Comparison of ENCODE assay signal across 20 mouse cellular contexts in genomic region chr1:160292058-160292457, GRCm38 (mm10).
A peak's percentile ranks its signal among the peaks of the same experiment; 100 is the strongest.
DNase-seq lines count a peak whose midpoint lies in the region; ATAC-seq and TF ChIP-seq lines count a peak whose summit lies in the region.
"Had no signal": no experiment of that assay in that cellular context is flagged by ENCODE, and none has a peak within 500 bp of the region (broad histone marks: within the 10 kb centered on the region; RNA-seq: fewer than 3 reads in every experiment).

No protein-coding gene starts in this region.

- no peak overlapping the region for H3K4me3 ChIP-seq in layer of hippocampus, adult 2 months
- no peak overlapping the region for H3K4me3 ChIP-seq in lung, postnatal 0 days (ENCODE audit: low read depth, low read length)
- H3K4me3 ChIP-seq: embryonic facial prominence, embryonic 12.5 days; hindbrain, embryonic 10.5 days; midbrain, embryonic 12.5 days had no signal

- H3K4me2 ChIP-seq in lung, postnatal 0 days (replicated peaks; ENCODE audit: low read depth, low read length): no peak overlapping the region
- H3K4me2 ChIP-seq: embryonic facial prominence, embryonic 12.5 days; heart, embryonic 11.5 days; midbrain, embryonic 12.5 days had no signal

- H3K4me1 ChIP-seq in lung, postnatal 0 days (ENCODE audit: insufficient read depth, low read depth, low read length): peaks cover 4% of the 10 kb centered on the region

- no peaks in the 10 kb centered on the region for H3K9me3 ChIP-seq in lung, postnatal 0 days (ENCODE audit: low read length)
- H3K9me3 ChIP-seq: embryonic facial prominence, embryonic 12.5 days; hindbrain, embryonic 10.5 days; midbrain, embryonic 12.5 days had no signal

- H3K27me3 ChIP-seq in lung, postnatal 0 days (replicated peaks; ENCODE audit: insufficient read depth, low read length): no peaks in the 10 kb centered on the region
- H3K27me3 ChIP-seq: embryonic facial prominence, embryonic 12.5 days; midbrain, embryonic 12.5 days had no signal

- 87% methylated on average over 2 of the region's 2 CpGs for WGBS in lung, postnatal 0 days

- H3K36me3 ChIP-seq in lung, postnatal 0 days (ENCODE audit: insufficient read depth, low read length): no peaks in the 10 kb centered on the region
- H3K36me3 ChIP-seq: embryonic facial prominence, embryonic 12.5 days; hindbrain, embryonic 10.5 days; midbrain, embryonic 12.5 days had no signal

- DNase-seq in left cerebral cortex, adult 11 months (ENCODE audit: low spot score): peak; percentile 24
- no peak for DNase-seq in left cerebral cortex, postnatal 10 days (ENCODE audit: extremely low spot score in 1 of 2, low spot score in 2 of 2)
- peak; percentile 82 for DNase-seq in brain, adult 2 months (ENCODE audit: low read depth, low spot score)
- peak; percentile 49 to 60 for DNase-seq in layer of hippocampus, adult 2 months (ENCODE audit: low spot score in 2 of 2)
- peak; percentile 20 to 25 for DNase-seq in left cerebral cortex, postnatal 14 days (ENCODE audit: low spot score in 2 of 2)
- no peak for DNase-seq in lung, postnatal 0 days (ENCODE audit: low spot score)
- DNase-seq in embryo, embryonic 10.5 days (ENCODE audit: low spot score): no peak
- DNase-seq: adrenal gland, adult 2 months; cerebellum, adult 11-12 months; cerebellum, postnatal 10 days; gastrocnemius, postnatal 10 days; kidney, adult 9 months; kidney, postnatal 36 days; thymus, postnatal 25 days had no signal

- peak overlapping the region; percentile 54 for H3K27ac ChIP-seq in layer of hippocampus, adult 2 months
- H3K27ac ChIP-seq in lung, postnatal 0 days (ENCODE audit: low read length): no peak overlapping the region
- H3K27ac ChIP-seq: embryonic facial prominence, embryonic 12.5 days; hindbrain, embryonic 10.5 days; hindbrain, postnatal 0 days; midbrain, embryonic 12.5 days had no signal

- no peak for TF ChIP-seq EP300 in lung, postnatal 0 days (IDR thresholded peaks at IDR 0.05)

- no peak overlapping the region for H3K9ac ChIP-seq in lung, postnatal 0 days (replicated peaks; ENCODE audit: low read depth)
- H3K9ac ChIP-seq: embryonic facial prominence, embryonic 12.5 days; midbrain, embryonic 12.5 days had no signal

- intact Hi-C loops in left cerebral cortex, postnatal 10 days (cut with DNase I): no loop called here
- intact Hi-C loops in left cerebral cortex, postnatal 14 days (cut with DNase I): no loop called here

- no peak for ATAC-seq in lung, postnatal 0 days
- ATAC-seq: hindbrain, postnatal 0 days; intestine, embryonic 16.5 days had no signal

- no peak for TF ChIP-seq CTCF in layer of hippocampus, adult 2 months (conservative IDR thresholded peaks at IDR 0.05)
- TF ChIP-seq CTCF in lung, postnatal 0 days (IDR thresholded peaks at IDR 0.05): no peak

Comparison
In these comparisons a context has a peak if more than half of its experiments do, and no peak if none do; other contexts are left out.
1. DNase-seq: peak in left cerebral cortex, adult 11 months (single experiment), brain, adult 2 months (single experiment), layer of hippocampus, adult 2 months (2 of 2) and left cerebral cortex, postnatal 14 days (2 of 2); none in left cerebral cortex, postnatal 10 days (0 of 2), lung, postnatal 0 days (single experiment) and embryo, embryonic 10.5 days (single experiment).